Mouse (Mus musculus): ENCODE results near the gene Zfp668. TPM values are rescaled to one million over a fixed set of nuclear protein-coding genes. Genes with fewer than 3 reads are reported as not detected.

The Zfp668 gene
- 13.7 and 18.0 TPM in 2 replicates for polyA plus RNA-seq (2014; fragmentation: Nextera tagmentation; extraction: Ambion mirVana)

DNA sequence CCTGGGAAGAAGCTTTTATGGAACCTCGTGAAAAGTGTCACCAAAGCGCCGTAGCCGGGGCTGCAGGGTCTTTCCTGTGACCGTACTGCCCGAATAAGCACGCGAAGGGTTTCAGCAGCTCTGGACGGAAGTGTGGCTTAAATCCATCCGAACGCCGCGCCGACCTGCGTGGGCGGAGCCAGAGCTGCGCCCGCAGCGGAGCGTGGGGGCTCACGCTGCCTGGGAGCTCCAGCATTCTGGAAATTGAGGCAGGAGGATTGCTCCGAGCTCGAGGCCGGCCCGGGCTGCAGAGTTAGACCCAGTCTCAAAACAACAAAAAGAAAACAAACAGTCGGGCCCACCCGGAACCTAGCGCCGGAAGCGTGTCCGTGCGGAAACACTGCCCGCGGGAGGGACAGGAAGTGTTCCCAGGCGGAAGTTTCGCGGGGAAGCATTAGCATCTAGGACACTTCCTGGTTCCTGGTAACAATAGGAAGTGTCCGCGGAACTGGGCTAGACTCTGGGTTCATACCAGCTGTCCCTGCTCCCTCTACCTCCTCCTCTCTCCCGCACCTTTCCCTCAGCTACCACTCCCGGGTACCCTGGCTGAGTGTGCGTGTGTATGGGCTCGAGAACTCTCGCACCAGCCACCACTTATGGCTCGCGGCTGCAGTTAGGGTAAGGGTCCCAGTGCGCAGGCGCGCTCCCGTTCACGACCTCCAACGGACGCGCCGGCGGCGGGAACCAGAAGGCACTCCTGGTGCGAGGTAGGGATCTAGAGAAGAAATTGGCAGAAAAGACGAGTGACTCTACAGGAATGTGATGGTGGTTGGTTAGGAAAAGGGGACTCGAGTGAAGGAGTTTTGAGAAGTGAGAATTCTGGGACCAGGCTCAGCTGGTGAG is at the start of gene Zfp668:
Gene Zfp668, minus strand, starts transcription at position 362 of the 882 bp plus-strand sequence.
- WGBS: under 1% methylated on average over 60 of the region's 60 CpGs

DNA sequence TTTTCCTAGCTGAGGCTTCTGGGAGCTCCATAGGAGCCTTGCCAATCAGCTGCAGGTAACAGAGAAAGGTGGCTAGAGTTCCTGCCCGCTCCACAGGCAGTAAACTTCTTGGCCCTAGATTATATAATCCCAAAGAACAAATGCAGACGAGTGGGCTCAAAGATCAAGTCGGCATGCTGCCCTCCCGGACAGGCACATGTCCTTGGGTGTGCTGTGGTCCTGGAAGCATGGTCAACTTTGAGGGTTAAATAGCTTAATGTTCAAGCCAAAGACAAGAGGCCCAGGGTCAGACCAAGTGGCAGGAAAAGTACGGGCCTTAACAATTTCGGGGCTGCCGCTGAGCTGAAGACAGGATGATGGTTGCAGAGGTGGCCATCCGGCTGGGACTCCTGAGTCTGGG is 49.4 kb upstream of the Zfp668 start:
- Histone ChIP-seq H3K4me1 (ENCODE audit: control insufficient read depth, insufficient read depth, low read length) (0 out of 2 replicates have a peak, but pooled peaks cover 3% of the 10 kb centered on the region), H3K27ac (ENCODE audit: low read length) (peak overlapping the region; percentile 91), H3K9me3 (ENCODE audit: control insufficient read depth, low read depth, low read length) (no peaks in the 10 kb centered on the region), H3K4me3 (ENCODE audit: low read depth, low read length) (no peak overlapping the region), H3K36me3 (ENCODE audit: control insufficient read depth, insufficient read depth, low read length) (peaks cover 11% of the 10 kb centered on the region), H3K27me3 (ENCODE audit: control insufficient read depth, insufficient read depth, low read length) (no peaks in the 10 kb centered on the region), H3K4me2 (replicated peaks; ENCODE audit: low read depth, low read length) (no peak overlapping the region), H3K9ac (replicated peaks; ENCODE audit: low read depth, low read length) (no peak overlapping the region)
- WGBS: 76% methylated on average over 8 of the region's 8 CpGs
- no peak for ATAC-seq (ENCODE audit: insufficient number of reproducible peaks, insufficient read depth, low FRiP score, low read depth)

More for the DNA sequence above, at the start of gene Zfp668:
- H3K36me3 ChIP-seq (ENCODE audit: control insufficient read depth, insufficient read depth, low read length): peaks cover 39% of the 10 kb centered on the region
- peak within 1 kb of the TSS; percentile 71 for H3K9ac ChIP-seq (replicated peaks; ENCODE audit: low read depth, low read length)
- peaks cover 15% of the 10 kb centered on the region; the same call in 1 of the 2 replicates for H3K4me1 ChIP-seq (ENCODE audit: control insufficient read depth, insufficient read depth, low read length)
- peak; percentile 79 for ATAC-seq (ENCODE audit: insufficient number of reproducible peaks, insufficient read depth, low FRiP score, low read depth)
- peak within 1 kb of the TSS; percentile 66 for H3K4me3 ChIP-seq (ENCODE audit: low read depth, low read length)
- no peaks in the 10 kb centered on the region for H3K27me3 ChIP-seq (ENCODE audit: control insufficient read depth, insufficient read depth, low read length)
- peak within 1 kb of the TSS; percentile 95 for H3K27ac ChIP-seq (ENCODE audit: low read length)
- H3K4me2 ChIP-seq (replicated peaks; ENCODE audit: low read depth, low read length): peak within 1 kb of the TSS; percentile 92
- H3K9me3 ChIP-seq (ENCODE audit: control insufficient read depth, low read depth, low read length): no peaks in the 10 kb centered on the region

GRCm38 (mm10) chr7:127925252-127925651 is 48.6 kb upstream of the Zfp668 start:
- Histone ChIP-seq H3K4me3 (ENCODE audit: low read depth, low read length) (no peak overlapping the region), H3K4me2 (replicated peaks; ENCODE audit: low read depth, low read length) (no peak overlapping the region), H3K27me3 (ENCODE audit: control insufficient read depth, insufficient read depth, low read length) (no peaks in the 10 kb centered on the region), H3K4me1 (ENCODE audit: control insufficient read depth, insufficient read depth, low read length) (0 out of 2 replicates have a peak, but pooled peaks cover 3% of the 10 kb centered on the region), H3K27ac (ENCODE audit: low read length) (peak overlapping the region; percentile 91), H3K9ac (replicated peaks; ENCODE audit: low read depth, low read length) (no peak overlapping the region), H3K9me3 (ENCODE audit: control insufficient read depth, low read depth, low read length) (no peaks in the 10 kb centered on the region), H3K36me3 (ENCODE audit: control insufficient read depth, insufficient read depth, low read length) (peaks cover 13% of the 10 kb centered on the region)
- peak; percentile 84 for ATAC-seq (ENCODE audit: insufficient number of reproducible peaks, insufficient read depth, low FRiP score, low read depth)
- WGBS: 71% methylated on average over 5 of the region's 5 CpGs

GRCm38 (mm10) chr7:127923714-127924113 is 47.1 kb upstream of the Zfp668 start:
- Histone ChIP-seq H3K9ac (replicated peaks; ENCODE audit: low read depth, low read length) (0 out of 2 replicates have a peak overlapping the region, but pooled peaks have one; percentile 0), H3K27me3 (ENCODE audit: control insufficient read depth, insufficient read depth, low read length) (no peaks in the 10 kb centered on the region), H3K27ac (ENCODE audit: low read length) (peak overlapping the region; percentile 91; the same call in 1 of the 2 replicates), H3K9me3 (ENCODE audit: control insufficient read depth, low read depth, low read length) (no peaks in the 10 kb centered on the region), H3K4me2 (replicated peaks; ENCODE audit: low read depth, low read length) (no peak overlapping the region), H3K36me3 (ENCODE audit: control insufficient read depth, insufficient read depth, low read length) (peaks cover 14% of the 10 kb centered on the region), H3K4me3 (ENCODE audit: low read depth, low read length) (no peak overlapping the region), H3K4me1 (ENCODE audit: control insufficient read depth, insufficient read depth, low read length) (0 out of 2 replicates have a peak, but pooled peaks cover 3% of the 10 kb centered on the region)
- WGBS: 83% methylated on average over 5 of the region's 5 CpGs
- ATAC-seq (ENCODE audit: insufficient number of reproducible peaks, insufficient read depth, low FRiP score, low read depth): no peak

DNA sequence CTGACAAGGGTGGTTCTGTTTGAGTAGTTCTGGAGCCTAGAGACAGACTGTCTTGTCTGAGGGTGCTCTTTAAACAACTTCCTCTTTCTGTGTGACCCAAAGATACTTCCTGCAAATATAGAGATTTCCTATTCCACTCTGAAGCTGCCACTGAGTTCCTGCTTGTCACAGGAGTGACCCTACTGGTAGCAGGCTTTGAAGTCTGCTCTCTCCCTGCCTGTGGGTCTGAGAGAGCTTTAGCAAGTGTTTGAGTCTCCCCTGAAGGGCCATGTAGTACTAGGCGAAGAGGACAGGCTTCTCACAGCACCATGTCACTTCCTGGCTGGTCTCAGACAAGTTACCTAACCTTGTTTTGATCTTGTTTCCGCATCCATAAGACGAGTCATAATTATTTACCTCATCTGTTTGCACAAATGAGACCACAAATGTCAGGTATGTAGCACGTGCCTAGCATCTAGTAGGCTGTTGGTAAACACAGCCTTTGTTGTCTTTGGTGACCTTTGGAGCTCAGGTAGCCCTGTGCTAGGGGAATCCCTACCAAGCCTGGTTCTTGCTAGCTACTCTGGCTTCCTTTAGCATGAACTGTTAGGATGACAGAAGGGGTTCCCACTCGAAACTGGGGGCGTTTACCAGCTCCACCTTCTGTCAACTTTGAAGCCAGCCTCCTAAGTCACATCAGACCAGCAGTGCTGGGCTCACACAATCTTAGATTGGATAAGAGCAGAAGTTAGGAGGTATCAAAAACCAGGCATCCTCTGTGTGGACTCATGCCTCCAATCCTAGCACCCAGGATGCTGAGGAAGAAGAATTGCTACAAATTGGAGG is 46.0 kb upstream of the Zfp668 start:
- Histone ChIP-seq H3K4me1 (ENCODE audit: control insufficient read depth, insufficient read depth, low read length) (0 out of 2 replicates have a peak, but pooled peaks cover 3% of the 10 kb centered on the region), H3K36me3 (ENCODE audit: control insufficient read depth, insufficient read depth, low read length) (peaks cover 14% of the 10 kb centered on the region), H3K27me3 (ENCODE audit: control insufficient read depth, insufficient read depth, low read length) (no peaks in the 10 kb centered on the region), H3K27ac (ENCODE audit: low read length) (peak overlapping the region; percentile 59; the same call in 1 of the 2 replicates), H3K9me3 (ENCODE audit: control insufficient read depth, low read depth, low read length) (no peaks in the 10 kb centered on the region), H3K9ac (replicated peaks; ENCODE audit: low read depth, low read length) (no peak overlapping the region), H3K4me3 (ENCODE audit: low read depth, low read length) (no peak overlapping the region), H3K4me2 (replicated peaks; ENCODE audit: low read depth, low read length) (no peak overlapping the region)
- WGBS: 65% methylated on average over 6 of the region's 6 CpGs
- no peak for ATAC-seq (ENCODE audit: insufficient number of reproducible peaks, insufficient read depth, low FRiP score, low read depth)

DNA sequence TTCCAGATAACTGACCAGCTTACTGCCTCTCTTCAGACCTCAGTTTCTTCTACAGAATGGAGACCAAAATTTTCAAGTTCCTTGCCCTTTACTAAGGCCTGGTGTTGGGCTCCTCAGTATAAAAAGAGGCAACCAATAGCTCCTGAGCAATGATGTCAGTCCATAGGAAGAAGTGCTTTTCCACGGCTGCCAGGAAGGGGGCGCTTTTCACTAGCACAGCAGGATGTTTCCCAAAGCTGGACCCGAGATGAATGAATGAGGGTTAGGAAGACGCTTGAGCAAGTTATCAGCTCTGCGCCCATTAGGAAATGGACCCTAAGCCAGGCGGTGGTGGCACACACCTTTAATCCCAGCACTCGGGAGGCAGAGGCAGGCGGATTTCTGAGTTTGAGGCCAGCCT is 44.9 kb upstream of the Zfp668 start:
- no peak overlapping the region for H3K4me3 ChIP-seq (ENCODE audit: low read depth, low read length)
- H3K27me3 ChIP-seq (ENCODE audit: control insufficient read depth, insufficient read depth, low read length): no peaks in the 10 kb centered on the region
- 66% methylated on average over 8 of the region's 8 CpGs for WGBS
- 0 out of 2 replicates have a peak, but pooled peaks cover 3% of the 10 kb centered on the region for H3K4me1 ChIP-seq (ENCODE audit: control insufficient read depth, insufficient read depth, low read length)
- no peak overlapping the region for H3K27ac ChIP-seq (ENCODE audit: low read length)
- no peaks in the 10 kb centered on the region for H3K9me3 ChIP-seq (ENCODE audit: control insufficient read depth, low read depth, low read length)
- no peak overlapping the region for H3K9ac ChIP-seq (replicated peaks; ENCODE audit: low read depth, low read length)
- H3K36me3 ChIP-seq (ENCODE audit: control insufficient read depth, insufficient read depth, low read length): peaks cover 17% of the 10 kb centered on the region
- ATAC-seq (ENCODE audit: insufficient number of reproducible peaks, insufficient read depth, low FRiP score, low read depth): no peak
- H3K4me2 ChIP-seq (replicated peaks; ENCODE audit: low read depth, low read length): no peak overlapping the region

DNA sequence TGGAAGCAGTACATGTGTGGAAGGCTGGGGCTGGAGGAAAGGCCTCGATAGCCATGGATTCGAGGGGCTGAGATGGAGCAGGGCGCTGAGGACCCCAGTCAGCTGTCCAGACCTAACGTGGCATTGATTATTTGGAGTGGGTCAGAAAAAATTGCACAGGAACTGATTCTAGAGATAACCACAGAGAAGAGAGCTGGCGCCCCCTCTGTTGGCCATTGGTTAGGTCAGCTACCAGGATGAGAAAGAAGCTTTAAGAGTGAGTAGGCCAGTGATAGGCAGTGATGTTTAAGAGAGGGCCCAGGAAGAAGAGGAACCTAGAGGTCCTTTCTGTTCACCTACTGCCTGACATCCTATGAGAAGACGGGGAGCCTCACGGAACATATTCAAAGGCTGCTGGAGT is 42.7 kb upstream of the Zfp668 start:
- 0 out of 2 replicates have a peak, but pooled peaks cover 3% of the 10 kb centered on the region for H3K4me1 ChIP-seq (ENCODE audit: control insufficient read depth, insufficient read depth, low read length)
- H3K9ac ChIP-seq (replicated peaks; ENCODE audit: low read depth, low read length): no peak overlapping the region
- WGBS: 70% methylated on average over 7 of the region's 7 CpGs
- no peak overlapping the region for H3K4me2 ChIP-seq (replicated peaks; ENCODE audit: low read depth, low read length)
- no peak overlapping the region for H3K4me3 ChIP-seq (ENCODE audit: low read depth, low read length)
- H3K36me3 ChIP-seq (ENCODE audit: control insufficient read depth, insufficient read depth, low read length): peaks cover 10% of the 10 kb centered on the region
- H3K27me3 ChIP-seq (ENCODE audit: control insufficient read depth, insufficient read depth, low read length): no peaks in the 10 kb centered on the region
- no peak for ATAC-seq (ENCODE audit: insufficient number of reproducible peaks, insufficient read depth, low FRiP score, low read depth)
- no peaks in the 10 kb centered on the region for H3K9me3 ChIP-seq (ENCODE audit: control insufficient read depth, low read depth, low read length)
- H3K27ac ChIP-seq (ENCODE audit: low read length): no peak overlapping the region

DNA sequence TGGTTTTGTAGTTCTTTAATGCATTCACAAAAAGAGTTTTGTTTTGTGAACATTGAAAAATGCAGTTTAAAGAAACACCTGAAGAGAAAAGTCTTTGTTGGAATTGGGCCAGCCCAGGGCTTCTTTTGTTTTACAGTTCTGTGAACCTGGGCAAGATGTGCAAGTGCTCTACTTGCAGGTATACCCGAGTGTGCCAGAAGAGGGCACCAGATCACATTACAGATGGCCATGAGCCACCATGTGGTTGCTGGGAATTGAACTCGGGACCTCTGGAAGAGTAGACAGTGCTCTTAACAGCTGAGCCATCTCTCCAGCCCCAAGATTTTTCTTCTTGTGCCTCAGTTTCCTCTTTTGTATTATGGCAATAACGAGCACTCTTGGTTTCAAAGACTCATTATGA is 41.6 kb upstream of the Zfp668 start:
- H3K27me3 ChIP-seq (ENCODE audit: control insufficient read depth, insufficient read depth, low read length): no peaks in the 10 kb centered on the region
- WGBS: 54% methylated on average over 3 of the region's 3 CpGs
- no peaks in the 10 kb centered on the region for H3K9me3 ChIP-seq (ENCODE audit: control insufficient read depth, low read depth, low read length)
- H3K36me3 ChIP-seq (ENCODE audit: control insufficient read depth, insufficient read depth, low read length): peaks cover 10% of the 10 kb centered on the region
- no peak for ATAC-seq (ENCODE audit: insufficient number of reproducible peaks, insufficient read depth, low FRiP score, low read depth)
- no peak overlapping the region for H3K9ac ChIP-seq (replicated peaks; ENCODE audit: low read depth, low read length)
- H3K4me1 ChIP-seq (ENCODE audit: control insufficient read depth, insufficient read depth, low read length): peaks cover under 1% of the 10 kb centered on the region; the same call in 1 of the 2 replicates
- H3K27ac ChIP-seq (ENCODE audit: low read length): no peak overlapping the region
- no peak overlapping the region for H3K4me2 ChIP-seq (replicated peaks; ENCODE audit: low read depth, low read length)
- no peak overlapping the region for H3K4me3 ChIP-seq (ENCODE audit: low read depth, low read length)

All from stomach, embryonic 14.5 days (tissue).